Mouse (Mus musculus): Measurements from ENCODE around the gene Snx3.

- TF ChIP-seq POLR2A (IDR thresholded peaks at IDR 0.05; ENCODE audit: borderline replicate concordance, extremely low read depth, low read depth, low read length) (no peak), CTCF (IDR thresholded peaks at IDR 0.05; ENCODE audit: insufficient read depth, low read length) (no peak)
These were observed 1.2 kb upstream of the Snx3 start for GRCm38 (mm10) chr10:42500611-42501010.
